Mouse (Mus musculus): ENCODE measurements at regions not wholly inside any gene's neighbourhood (a gene's known extent, or its start where the extent isn't known, plus 50 kb on each side); places are given as distances from the start of the nearest gene placed in this dataset.

GRCm38 (mm10) chr1:7457895-7458294, 2650.2 kb downstream of the Gm37988 start:
- H3K9me3 ChIP-seq (replicated peaks): no peaks in the 10 kb centered on the region
- H3K36me3 ChIP-seq: no peaks in the 10 kb centered on the region
- H3K9ac ChIP-seq: no peak overlapping the region
- H3K4me3 ChIP-seq (replicated peaks): no peak overlapping the region
- no peak overlapping the region for H3K27ac ChIP-seq
- no peak for DNase-seq
- no peaks in the 10 kb centered on the region for H3K27me3 ChIP-seq
- no peak overlapping the region for H3K4me2 ChIP-seq
- no peak for ATAC-seq (ENCODE audit: low read depth)
- no peaks in the 10 kb centered on the region for H3K4me1 ChIP-seq (replicated peaks)

DNA sequence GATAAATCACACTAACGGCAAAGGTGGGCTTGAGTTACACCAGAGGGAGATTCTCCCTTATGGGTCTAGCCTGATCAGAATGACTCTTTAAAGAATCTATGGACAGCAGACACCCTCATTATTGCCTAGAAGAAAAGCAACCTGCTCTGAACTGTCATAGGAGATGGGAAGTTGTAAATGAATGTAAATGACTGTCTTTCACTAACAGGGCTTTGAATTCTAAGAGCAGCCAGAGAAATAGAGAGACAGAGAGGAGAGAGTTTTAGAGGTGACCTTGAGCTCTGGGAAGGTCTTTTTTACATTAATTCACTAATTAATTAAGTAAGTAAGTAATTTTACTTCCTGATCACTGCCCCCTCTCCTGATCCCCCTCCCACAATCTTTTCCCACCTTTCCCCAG, 2686.4 kb downstream of the Gm37988 start:
- no peak overlapping the region for H3K4me3 ChIP-seq (replicated peaks)
- 69% methylated on average over 1 of the region's 1 CpGs for WGBS (ENCODE audit: insufficient replicate concordance)
- no peaks in the 10 kb centered on the region for H3K27me3 ChIP-seq
- no peak overlapping the region for H3K9ac ChIP-seq
- no peak overlapping the region for H3K4me2 ChIP-seq
- no peak overlapping the region for H3K27ac ChIP-seq
- no peaks in the 10 kb centered on the region for H3K4me1 ChIP-seq (replicated peaks)
- no peaks in the 10 kb centered on the region for H3K9me3 ChIP-seq (replicated peaks)
- no peaks in the 10 kb centered on the region for H3K36me3 ChIP-seq
- no peak for DNase-seq
- no peak for ATAC-seq (ENCODE audit: low read depth)

GRCm38 (mm10) chr1:7499042-7499441, 2691.3 kb downstream of the Gm37988 start:
- no peak overlapping the region for H3K27ac ChIP-seq
- no peak for DNase-seq
- WGBS (ENCODE audit: insufficient replicate concordance): 60% methylated on average over 6 of the region's 6 CpGs

DNA sequence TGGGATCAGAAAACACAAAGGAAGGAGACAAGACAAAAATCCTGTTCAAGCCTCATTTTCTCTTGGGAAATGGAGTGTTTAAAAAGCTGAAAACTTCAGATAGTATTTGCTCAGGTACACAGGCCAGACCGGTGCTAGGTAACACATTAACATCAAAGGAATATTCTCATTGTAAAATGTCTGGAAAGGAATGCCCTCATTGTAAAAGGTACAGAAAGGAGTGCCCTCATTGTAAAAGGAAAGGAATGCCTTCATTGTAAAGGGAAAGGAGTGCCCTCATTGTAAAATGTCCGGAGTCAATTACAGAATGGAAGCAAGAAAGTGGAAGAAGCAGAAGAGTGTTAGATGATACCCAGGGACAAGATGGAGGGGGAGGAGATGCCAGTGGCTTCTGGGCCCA, 2694.7 kb downstream of the Gm37988 start:
- no peaks in the 10 kb centered on the region for H3K27me3 ChIP-seq
- H3K9ac ChIP-seq: no peak overlapping the region
- H3K4me3 ChIP-seq (replicated peaks): no peak overlapping the region
- 64% methylated on average over 2 of the region's 2 CpGs for WGBS (ENCODE audit: insufficient replicate concordance)
- no peaks in the 10 kb centered on the region for H3K9me3 ChIP-seq (replicated peaks)
- H3K36me3 ChIP-seq: no peaks in the 10 kb centered on the region
- no peaks in the 10 kb centered on the region for H3K4me1 ChIP-seq (replicated peaks)
- DNase-seq: no peak
- H3K27ac ChIP-seq: no peak overlapping the region
- ATAC-seq (ENCODE audit: low read depth): no peak
- no peak overlapping the region for H3K4me2 ChIP-seq

More at GRCm38 (mm10) chr1:7499042-7499441, 2691.3 kb downstream of the Gm37988 start:
- Histone ChIP-seq H3K36me3 (no peaks in the 10 kb centered on the region), H3K27me3 (no peaks in the 10 kb centered on the region), H3K4me3 (replicated peaks) (no peak overlapping the region), H3K4me2 (no peak overlapping the region), H3K4me1 (replicated peaks) (no peaks in the 10 kb centered on the region), H3K9me3 (replicated peaks) (no peaks in the 10 kb centered on the region), H3K9ac (no peak overlapping the region)
- ATAC-seq (ENCODE audit: low read depth): no peak

DNA sequence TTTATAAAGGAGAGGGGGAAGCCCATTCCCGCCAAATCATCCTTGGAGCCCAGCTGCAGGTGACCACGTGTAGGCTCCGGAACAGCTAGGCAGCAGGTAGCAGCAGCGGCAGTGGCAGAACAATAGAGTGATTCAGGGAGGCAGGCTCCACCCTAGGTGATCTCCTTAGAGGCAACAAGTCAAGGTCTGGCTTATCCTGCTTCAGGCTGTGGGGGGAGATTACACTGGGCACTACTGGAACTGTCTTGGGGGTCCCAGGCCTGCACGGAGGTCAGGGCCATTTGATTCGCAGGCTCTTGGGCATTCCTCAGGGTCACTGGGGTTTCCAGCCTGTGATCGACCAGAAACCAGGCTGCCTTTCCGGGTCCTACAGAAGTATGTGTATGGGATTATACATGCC, 2711.1 kb downstream of the Gm37988 start:
- Histone ChIP-seq H3K4me2 (no peak overlapping the region), H3K4me1 (replicated peaks) (no peaks in the 10 kb centered on the region), H3K27ac (no peak overlapping the region), H3K36me3 (no peaks in the 10 kb centered on the region), H3K4me3 (replicated peaks) (no peak overlapping the region), H3K9me3 (replicated peaks) (no peaks in the 10 kb centered on the region), H3K27me3 (no peaks in the 10 kb centered on the region), H3K9ac (no peak overlapping the region)
- ATAC-seq (ENCODE audit: low read depth) (no peak), DNase-seq (no peak)
- WGBS (ENCODE audit: insufficient replicate concordance): 61% methylated on average over 8 of the region's 8 CpGs

DNA sequence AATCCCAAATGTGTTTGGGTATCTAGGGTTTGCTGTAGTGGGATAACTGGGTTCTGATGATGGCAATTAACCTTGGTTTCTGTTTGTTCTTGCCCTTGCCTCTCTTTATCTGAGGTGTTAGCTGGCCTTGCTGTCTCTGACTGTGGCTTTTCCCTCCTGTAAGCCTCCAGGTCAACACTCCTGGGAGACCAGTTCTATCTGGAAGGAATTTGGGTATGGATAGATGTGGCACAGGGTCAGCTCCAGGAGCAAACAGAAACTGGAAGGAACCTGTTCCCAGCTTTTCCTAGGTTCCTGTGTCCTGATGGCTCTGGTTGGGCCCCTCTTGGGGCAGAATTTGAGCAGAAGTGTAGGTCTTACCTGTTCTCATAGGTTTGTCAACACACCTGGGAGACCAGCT, 2725.8 kb downstream of the Gm37988 start:
- H3K27ac ChIP-seq: no peak overlapping the region
- no peaks in the 10 kb centered on the region for H3K9me3 ChIP-seq (replicated peaks)
- H3K4me2 ChIP-seq: no peak overlapping the region
- ATAC-seq (ENCODE audit: low read depth) (no peak), DNase-seq (no peak)
- H3K27me3 ChIP-seq: no peaks in the 10 kb centered on the region
- H3K36me3 ChIP-seq: no peaks in the 10 kb centered on the region
- H3K4me1 ChIP-seq (replicated peaks): no peaks in the 10 kb centered on the region
- no peak overlapping the region for H3K4me3 ChIP-seq (replicated peaks)
- H3K9ac ChIP-seq: no peak overlapping the region

GRCm38 (mm10) chr1:7535191-7535590, 2727.5 kb downstream of the Gm37988 start:
- Histone ChIP-seq H3K36me3 (no peaks in the 10 kb centered on the region), H3K27ac (no peak overlapping the region), H3K9ac (no peak overlapping the region), H3K27me3 (no peaks in the 10 kb centered on the region), H3K4me2 (no peak overlapping the region), H3K9me3 (replicated peaks) (no peaks in the 10 kb centered on the region), H3K4me1 (replicated peaks) (no peaks in the 10 kb centered on the region), H3K4me3 (replicated peaks) (no peak overlapping the region)
- DNase-seq (no peak), ATAC-seq (ENCODE audit: low read depth) (no peak)

GRCm38 (mm10) chr1:7543492-7543891, 2735.8 kb downstream of the Gm37988 start:
- Histone ChIP-seq H3K4me3 (replicated peaks) (no peak overlapping the region), H3K27ac (no peak overlapping the region), H3K9me3 (replicated peaks) (no peaks in the 10 kb centered on the region), H3K36me3 (no peaks in the 10 kb centered on the region), H3K27me3 (no peaks in the 10 kb centered on the region), H3K4me1 (replicated peaks) (no peaks in the 10 kb centered on the region), H3K9ac (no peak overlapping the region), H3K4me2 (no peak overlapping the region)
- WGBS (ENCODE audit: insufficient replicate concordance): 14% methylated on average over 2 of the region's 2 CpGs
- ATAC-seq (ENCODE audit: low read depth): no peak
- no peak for DNase-seq

DNA sequence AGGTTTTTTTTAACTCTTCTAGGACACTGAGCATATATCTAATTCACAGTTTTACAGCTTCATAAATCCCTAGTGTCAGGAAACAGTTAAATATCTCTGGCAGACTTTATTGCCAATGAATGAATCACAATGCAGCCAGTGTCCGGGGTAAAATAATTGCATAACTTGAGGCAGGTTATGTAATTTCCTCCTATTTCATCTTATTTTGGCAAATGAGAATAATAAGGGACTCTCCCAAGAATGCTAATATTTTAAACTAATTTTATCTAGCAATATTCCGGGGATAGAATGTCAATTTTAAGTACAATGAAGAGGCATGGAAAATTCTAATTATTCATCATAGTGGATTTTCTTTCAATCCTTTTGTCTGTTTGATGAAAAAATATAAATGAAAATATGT, 2740.6 kb downstream of the Gm37988 start:
- Histone ChIP-seq H3K4me2 (no peak overlapping the region), H3K9ac (no peak overlapping the region), H3K27ac (no peak overlapping the region), H3K4me3 (replicated peaks) (no peak overlapping the region), H3K36me3 (no peaks in the 10 kb centered on the region), H3K9me3 (replicated peaks) (no peaks in the 10 kb centered on the region), H3K4me1 (replicated peaks) (no peaks in the 10 kb centered on the region), H3K27me3 (no peaks in the 10 kb centered on the region)
- WGBS (ENCODE audit: insufficient replicate concordance): 54% methylated on average over 2 of the region's 2 CpGs
- no peak for DNase-seq
- ATAC-seq (ENCODE audit: low read depth): no peak

- Histone ChIP-seq H3K27ac (no peak overlapping the region), H3K4me3 (replicated peaks) (no peak overlapping the region), H3K4me1 (replicated peaks) (no peaks in the 10 kb centered on the region), H3K36me3 (no peaks in the 10 kb centered on the region), H3K4me2 (no peak overlapping the region), H3K9me3 (replicated peaks) (no peaks in the 10 kb centered on the region), H3K9ac (no peak overlapping the region), H3K27me3 (no peaks in the 10 kb centered on the region)
- ATAC-seq (ENCODE audit: low read depth): no peak
- DNase-seq: no peak
- WGBS (ENCODE audit: insufficient replicate concordance): 71% methylated on average over 1 of the region's 1 CpGs
Observed at GRCm38 (mm10) chr1:7574787-7575186, 2767.1 kb downstream of the Gm37988 start.

DNA sequence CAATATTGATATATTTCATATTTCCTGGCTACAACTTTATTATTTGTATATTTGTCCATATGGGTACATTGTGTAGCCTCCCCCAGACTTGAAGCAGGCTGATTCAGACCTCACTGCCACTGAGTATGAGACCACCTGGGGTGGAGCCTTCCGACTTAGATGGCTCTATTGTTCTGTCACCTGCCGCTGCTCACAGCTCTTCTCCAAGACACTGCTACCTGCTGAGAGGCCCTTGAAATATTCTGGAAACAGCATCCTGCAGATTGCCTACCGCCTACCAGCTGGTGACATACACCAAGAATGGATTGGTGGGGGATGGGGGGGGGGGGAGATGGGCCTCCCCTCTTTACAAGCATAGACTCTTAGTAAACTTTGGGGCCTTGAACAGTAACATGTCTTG, 2778.7 kb downstream of the Gm37988 start:
- Histone ChIP-seq H3K4me1 (replicated peaks) (no peaks in the 10 kb centered on the region), H3K4me2 (no peak overlapping the region), H3K9ac (no peak overlapping the region), H3K36me3 (no peaks in the 10 kb centered on the region), H3K27me3 (no peaks in the 10 kb centered on the region), H3K9me3 (replicated peaks) (no peaks in the 10 kb centered on the region), H3K4me3 (replicated peaks) (no peak overlapping the region), H3K27ac (no peak overlapping the region)
- WGBS (ENCODE audit: insufficient replicate concordance): 59% methylated on average over 3 of the region's 3 CpGs
- DNase-seq: no peak
- ATAC-seq (ENCODE audit: low read depth): no peak

GRCm38 (mm10) chr1:7591327-7591726, 2783.6 kb downstream of the Gm37988 start:
- H3K27me3 ChIP-seq: no peaks in the 10 kb centered on the region
- ATAC-seq (ENCODE audit: low read depth) (no peak), DNase-seq (no peak)
- no peaks in the 10 kb centered on the region for H3K4me1 ChIP-seq (replicated peaks)
- H3K27ac ChIP-seq: no peak overlapping the region
- no peaks in the 10 kb centered on the region for H3K36me3 ChIP-seq
- H3K4me3 ChIP-seq (replicated peaks): no peak overlapping the region
- no peaks in the 10 kb centered on the region for H3K9me3 ChIP-seq (replicated peaks)
- H3K4me2 ChIP-seq: no peak overlapping the region
- H3K9ac ChIP-seq: no peak overlapping the region
